Mouse (Mus musculus): ENCODE data around the gene Secisbp2.
"Not testable (repeated sequence)": the region's sequence is repeated elsewhere in the genome, so short reads cannot be mapped to it uniquely, and the experiment has no call there.

Gene Secisbp2

DNA sequence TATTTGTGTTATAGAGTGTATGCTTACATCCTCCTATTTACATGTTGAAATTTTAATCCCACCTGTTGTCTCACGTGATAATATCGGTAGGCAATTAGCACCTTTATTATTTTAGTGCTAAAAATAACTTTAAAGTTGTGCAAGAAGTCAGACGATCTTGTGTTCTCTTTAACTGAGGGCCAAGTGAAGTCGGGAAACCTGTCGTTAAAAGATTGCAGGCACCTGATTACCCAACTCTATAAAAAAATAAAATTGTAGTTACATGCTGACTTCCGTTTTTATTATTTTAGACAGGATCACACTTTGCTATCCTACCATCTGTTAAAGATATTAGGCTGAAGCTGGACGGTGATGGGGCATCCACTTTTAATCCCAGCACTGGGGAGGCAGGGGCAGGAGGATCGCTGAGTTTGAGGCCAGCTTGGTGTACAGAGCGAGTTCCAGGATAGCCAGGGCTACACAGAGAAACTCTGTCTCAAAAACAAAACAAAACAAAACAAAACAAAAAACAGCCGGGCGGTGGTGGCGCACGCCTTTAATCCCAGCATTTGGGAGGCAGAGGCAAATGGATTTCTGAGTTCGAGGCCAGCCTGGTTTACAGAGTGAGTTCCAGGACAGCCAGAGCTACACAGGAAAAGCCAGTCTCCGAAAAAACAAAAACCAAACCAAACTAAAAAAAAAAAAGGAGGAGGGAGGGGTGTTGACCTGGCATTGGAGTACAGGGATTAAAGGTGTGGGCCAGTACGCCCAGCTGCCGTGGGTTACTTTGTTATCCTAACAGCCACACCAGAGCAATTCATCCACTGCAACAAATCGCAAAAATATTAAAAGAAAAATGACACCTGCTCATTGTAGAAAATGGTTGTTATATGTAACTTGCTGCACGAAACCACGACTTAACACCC, 7.3 kb upstream of the Secisbp2 start:
- DNase-seq (ENCODE audit: low spot score in 2 of 2) = no peak

DNA sequence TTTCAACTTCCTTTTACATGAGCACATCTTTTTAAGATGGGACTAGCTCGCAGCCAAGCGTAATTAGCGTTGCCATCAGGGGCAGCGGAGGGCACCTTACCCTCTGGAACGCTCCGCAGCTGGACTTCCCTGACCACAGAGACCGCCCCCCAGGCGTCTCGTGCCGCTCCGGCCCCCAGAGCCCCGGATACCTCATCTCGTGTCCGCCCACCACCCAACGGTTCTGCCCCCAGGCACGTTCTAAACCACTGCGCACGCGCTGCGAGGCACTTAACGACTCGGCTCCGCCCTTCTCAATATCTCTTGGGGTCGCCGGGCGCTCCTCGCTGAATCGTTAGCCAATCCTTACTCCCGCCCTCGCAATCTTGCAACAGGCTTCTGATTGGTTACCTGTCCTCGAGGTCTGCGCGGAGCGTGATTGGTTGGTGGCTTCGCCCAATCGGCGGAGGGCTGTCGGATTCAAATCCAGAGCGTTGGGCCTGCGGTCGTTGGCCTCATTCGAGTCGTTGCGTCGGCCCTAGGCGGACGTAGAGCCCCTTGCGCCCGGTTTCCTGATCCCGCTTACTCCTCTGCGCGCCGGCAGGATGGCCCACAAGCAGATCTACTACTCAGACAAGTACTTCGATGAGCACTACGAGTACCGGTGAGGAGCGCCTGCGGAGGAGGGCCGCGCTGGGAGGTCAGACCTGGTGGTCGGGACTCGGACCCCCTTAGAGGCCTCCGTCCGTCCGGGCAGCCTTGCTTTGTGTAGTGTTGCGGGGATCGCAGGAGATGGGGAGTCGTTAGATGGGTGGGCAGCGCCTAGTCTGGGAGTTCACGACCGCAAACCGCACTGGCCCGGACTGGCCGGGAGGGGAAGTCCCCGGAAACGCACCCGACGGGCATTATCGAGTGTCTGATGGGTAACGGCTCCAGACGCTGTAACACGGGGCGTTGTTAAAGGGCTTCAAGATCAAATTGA, 6.4 kb upstream of the Secisbp2 start, which contains the start of gene Cks2:
TSS of gene Cks2 (plus strand) at position 404 of the 961 bp plus-strand sequence.
- peak; percentile 87 to 95 for DNase-seq (ENCODE audit: low spot score in 2 of 2)

DNA sequence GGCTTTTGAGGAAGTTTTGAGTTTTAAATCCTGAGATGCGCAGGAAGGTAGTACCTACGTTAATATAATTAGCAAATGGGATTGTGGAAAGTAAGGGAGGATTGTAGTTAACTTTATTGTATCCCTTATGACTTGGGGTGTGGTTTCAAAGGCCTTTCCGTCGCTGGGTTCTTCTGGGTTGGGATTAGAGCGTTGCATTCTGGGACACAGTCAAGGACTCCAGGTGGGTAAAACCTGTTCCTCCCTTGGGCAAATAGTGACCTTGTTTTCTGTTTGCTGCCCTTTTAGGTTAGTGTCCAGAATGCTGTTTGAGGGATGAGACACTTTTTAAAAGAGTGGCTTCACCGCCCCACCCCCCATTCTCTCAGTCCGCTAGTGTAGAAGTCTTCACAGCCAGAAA, 5.6 kb upstream of the Secisbp2 start:
- DNase-seq (ENCODE audit: low spot score in 2 of 2) = no peak

DNA sequence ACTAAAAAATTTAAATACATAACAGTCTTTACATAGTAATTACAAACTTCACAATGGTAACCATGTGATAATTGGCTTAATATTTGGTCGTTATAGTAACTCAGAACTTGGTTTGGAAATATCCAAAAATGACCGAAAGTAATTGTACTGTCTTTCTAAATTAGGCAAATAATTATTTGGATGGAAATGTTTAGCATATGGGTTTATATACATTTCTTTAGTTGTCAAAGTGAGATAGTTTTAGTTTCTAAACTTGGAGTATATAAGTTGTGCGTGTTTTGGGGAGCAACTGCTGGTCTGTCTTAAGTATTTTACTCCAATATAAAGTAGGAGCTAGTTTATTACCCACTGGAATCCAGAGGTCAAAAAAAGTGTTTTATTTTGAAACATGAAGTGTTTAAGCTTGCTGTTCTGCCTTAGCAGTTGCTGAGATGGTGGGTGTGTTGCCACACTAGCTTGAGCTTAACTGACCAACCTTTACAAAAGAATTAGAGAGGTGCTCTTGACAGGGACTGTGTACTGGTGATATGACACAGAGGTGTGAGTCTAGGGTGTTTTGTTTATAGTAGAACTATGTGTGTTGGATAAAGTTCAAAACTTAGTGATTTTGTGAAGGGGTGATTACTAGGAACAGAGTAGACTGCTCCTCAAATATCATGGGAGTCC, 5.0 kb upstream of the Secisbp2 start:
- no peak for DNase-seq (ENCODE audit: low spot score in 2 of 2)

DNA sequence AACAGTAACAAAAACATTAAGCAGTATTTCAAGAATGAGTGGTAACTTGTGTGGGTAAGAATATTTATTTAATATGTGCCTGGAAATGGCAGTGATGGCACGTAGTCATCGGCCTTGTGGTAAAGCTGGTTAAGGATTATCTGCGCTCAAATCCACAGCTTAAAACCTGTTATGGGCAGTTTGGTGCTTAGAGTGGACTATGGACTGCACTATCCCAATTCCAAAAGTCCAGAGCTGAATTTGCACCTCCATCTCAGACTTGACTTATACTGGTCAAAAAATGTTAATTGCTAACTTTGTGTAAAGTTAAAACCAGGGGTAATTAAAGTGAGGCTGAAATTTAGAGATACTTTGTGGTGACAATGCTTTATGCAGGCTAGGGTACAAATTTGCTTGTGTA, 3.7 kb upstream of the Secisbp2 start:
- no peak for DNase-seq (ENCODE audit: low spot score in 2 of 2)

DNA sequence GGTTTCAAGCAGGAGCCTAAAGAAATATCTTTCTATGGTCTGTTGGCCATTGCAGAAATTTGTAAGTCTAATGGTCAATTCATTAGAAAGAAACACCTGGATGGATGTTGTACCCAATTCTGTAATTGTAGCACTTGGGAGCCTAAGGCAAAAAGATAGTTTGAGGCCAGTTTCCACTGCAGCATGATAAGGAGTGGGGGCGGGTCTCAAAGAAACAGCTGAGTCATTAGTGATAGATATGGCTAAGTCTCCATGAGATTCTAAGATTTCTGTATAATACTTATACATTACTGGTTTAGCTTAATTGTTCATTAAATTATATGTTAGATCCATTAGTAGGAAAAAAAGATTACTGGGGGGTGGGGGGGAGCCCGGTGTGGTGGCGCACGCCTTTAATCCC, 3.3 kb upstream of the Secisbp2 start:
- no peak for DNase-seq (ENCODE audit: low spot score in 2 of 2)

DNA sequence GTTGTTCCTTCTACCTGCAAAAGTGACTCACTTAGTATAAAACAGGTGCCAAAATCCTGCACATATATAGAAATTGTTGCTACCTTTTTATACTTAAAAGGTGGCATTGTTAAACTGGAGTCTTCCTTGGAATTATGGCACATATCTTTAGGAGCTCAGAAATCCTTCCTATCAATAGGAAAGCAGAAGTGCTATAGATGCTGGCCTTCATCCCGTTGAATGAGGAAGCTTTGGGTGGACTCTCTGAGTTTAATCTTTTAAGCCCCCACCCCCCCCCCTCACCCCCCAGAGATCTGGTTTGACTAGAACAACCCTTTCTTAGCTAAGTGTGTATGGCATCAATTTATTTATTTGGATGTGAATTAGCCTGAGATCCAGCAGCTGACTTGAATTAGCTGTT, 1.8 kb upstream of the Secisbp2 start:
- DNase-seq (ENCODE audit: low spot score in 2 of 2) = no peak

DNA sequence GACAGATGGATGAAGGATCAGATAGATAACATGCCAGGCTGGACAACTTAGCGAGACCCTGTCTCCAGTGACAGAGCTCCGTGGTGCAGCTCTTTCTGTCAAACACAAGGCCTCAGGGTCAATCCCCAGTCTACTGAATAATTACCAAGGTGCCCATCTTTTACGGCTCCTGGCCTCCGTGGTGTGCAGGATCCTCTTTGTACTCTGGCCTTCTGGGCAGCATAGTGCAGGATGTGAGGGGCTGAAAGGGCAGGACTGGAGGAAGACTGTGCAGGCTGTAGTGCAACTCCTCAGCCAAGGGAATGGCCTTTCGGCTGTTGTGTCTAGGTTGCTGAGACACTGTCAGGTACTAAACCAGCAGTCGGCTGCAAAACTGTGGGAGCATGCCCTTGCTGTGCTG, 1.7 kb downstream of the Secisbp2 start:
- DNase-seq (ENCODE audit: low spot score in 2 of 2) = no peak

DNA sequence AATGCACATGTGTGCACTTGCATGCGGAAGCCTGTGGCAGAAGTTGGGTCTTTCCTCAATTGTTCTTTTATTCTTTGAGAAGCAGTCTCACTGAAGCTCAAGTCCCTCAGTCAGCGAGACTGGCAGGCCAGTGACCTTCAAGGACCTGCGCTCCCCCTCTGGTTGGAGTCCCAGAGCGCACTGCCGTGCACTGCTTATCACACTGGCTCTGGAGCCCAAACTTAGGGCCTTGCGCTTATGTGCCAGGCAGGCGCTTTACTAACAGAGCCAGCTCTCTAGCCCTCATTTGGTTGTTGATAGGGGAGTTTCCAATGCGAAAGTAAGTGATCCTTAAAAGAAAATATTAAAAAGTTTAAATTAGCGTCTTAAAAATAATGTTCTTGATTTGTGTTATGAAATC, 2.5 kb downstream of the Secisbp2 start:
- DNase-seq (ENCODE audit: low spot score in 2 of 2) = no peak

DNA sequence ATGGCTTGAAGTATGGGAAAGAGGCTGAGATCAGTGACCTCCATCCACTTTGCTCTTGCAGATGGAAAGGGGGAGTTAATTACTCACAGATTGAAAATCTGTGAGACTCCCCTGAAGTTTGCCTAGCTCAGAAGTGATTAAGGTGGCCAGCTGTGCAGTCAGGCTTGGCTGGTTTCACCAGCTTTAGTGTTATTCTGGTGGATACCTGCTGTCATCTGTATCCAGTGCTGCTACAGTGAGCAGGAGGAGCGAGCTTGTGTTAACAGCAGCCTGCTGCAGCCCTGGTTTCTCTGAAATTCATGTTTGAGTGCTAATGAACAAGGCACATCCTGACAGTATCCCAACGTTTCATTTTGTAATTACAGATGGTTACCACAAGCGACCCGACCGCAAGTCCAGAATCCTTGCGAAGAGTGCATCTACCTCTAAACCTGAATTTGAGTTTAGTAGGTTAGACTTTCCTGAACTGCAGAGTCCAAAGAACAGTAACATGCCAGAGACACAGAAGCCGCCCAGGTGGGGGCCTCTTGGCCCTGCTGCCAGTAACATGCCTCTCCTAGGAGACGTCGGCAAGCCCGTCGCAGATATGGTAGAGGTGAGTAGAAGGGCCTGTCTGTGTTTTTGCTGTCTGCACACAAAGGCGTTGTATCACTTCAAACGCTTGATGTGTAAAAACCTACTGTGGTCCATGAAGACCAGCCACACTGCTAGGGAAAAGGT, 5.2 kb downstream of the Secisbp2 start:
- DNase-seq (ENCODE audit: low spot score in 2 of 2) = no peak

DNA sequence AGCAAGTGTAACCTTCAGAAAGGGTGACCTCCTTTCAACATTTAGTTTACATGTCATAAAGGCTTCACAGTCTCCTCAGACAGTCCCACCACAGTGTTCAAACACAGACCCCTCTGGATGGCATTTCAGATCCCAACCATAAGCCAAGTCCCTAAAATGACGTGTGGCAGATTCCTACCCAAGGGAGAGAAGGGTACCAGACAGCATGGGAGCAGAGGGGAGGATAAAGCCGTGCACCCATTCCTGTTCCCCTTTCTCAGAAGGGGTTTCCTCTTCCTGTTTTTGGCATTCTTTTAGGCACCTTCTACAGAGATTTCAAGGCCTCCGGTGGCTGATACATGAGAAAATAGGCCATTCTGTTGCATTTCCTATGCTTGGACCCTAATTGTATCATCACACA, 6.6 kb downstream of the Secisbp2 start:
- DNase-seq (ENCODE audit: low spot score in 2 of 2) = no peak

DNA sequence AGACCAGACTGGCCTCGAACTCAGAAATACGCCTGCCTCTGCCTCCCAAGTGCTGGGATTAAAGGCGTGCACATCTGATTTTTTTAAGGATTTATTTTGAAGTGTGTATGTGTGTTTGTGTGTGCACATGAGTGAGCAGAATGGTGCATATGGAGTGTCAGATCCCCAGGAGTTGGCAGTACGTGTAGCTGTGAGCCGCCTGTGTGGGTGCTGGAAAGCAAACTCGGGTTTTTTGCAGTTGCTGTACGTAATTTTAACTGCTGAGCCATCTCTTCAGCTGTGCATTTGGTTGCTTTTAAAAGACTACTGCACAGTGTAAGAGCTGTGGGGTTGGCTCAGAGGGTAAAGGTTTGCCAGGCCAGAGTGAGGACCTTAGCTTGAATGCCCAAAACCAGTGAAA, 8.1 kb downstream of the Secisbp2 start:
- DNase-seq (ENCODE audit: low spot score in 2 of 2) = no peak

DNA sequence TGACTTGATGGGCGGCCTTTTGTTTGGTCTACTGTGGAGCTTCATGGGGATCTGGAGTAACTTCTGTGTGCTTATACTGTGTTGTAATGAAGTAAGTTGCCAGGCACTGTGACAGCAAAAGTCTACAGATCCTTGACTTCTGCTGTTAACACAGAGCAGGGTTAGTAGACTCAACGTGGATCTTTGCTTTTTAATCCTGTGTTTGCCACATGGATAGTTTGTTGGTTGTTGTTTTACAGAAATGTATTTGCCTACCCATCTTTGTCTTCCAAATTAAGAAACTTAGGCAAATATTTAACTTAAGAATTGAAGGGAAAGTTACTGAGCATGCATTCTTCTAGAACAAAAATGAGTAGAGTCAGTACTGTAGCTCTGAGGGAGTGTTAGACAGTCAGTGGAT, 12.1 kb downstream of the Secisbp2 start:
- no peak for DNase-seq (ENCODE audit: low spot score in 2 of 2)

DNA sequence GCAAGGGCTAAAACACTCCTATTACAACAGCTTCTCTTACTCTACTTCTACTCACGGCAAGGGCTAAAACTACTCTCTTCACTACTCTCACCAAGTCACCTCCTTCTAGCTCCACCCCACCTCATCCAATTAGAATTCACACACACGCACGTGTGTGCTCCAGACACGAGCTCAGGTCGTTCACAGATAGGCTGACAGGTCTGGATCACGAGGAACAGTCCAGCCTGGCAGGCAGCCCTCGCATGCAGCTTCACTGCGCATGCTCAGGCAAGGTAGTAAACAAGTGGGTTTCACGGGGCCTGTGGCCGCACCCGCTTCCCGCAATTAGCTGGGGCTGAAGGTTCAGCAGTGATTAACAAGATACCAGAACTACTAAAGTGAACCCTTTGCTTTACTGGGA, 16.7 kb downstream of the Secisbp2 start:
- DNase-seq (ENCODE audit: low spot score in 2 of 2) = not testable (repeated sequence)

DNA sequence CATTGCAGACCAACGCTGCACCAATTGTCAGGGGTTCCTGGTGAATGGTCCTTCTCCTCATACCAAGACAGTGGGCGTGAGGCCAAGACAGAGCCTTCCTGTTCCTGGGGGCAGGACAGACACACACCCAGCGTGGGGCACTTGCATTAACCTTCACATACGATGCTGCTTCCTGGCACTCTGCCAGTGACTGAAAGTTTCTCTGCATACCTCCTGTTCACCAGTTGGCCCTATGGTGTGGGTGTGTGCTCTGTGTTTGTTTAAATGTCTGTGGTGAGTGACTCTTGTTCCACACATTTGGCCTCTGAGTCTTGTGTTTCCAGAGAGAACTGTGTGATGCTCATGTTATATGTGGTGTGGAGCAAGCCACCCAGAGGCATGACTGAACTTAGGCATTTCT, 25.1 kb downstream of the Secisbp2 start:
- no peak for DNase-seq (ENCODE audit: low spot score in 2 of 2)

DNA sequence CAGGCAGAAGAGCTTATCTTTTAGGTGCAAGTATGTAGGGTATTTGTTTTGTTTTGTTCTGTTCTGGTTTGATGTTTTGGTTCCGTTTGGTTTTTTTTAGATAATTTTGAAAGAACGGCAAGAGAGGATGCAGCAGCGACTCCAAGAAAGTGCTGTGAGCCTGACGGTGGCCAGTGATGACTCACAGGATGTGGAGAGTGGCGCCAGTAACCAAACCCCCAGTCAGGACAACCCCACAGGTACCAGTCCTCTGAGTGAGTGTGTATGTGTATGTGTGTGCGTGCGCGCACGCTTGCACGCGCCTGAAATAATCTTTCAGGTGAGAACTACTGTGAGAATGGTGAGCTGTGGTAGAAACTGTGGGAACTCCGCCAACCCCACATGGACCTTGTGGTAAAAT, 25.5 kb downstream of the Secisbp2 start:
- DNase-seq (ENCODE audit: low spot score in 2 of 2) = no peak

DNA sequence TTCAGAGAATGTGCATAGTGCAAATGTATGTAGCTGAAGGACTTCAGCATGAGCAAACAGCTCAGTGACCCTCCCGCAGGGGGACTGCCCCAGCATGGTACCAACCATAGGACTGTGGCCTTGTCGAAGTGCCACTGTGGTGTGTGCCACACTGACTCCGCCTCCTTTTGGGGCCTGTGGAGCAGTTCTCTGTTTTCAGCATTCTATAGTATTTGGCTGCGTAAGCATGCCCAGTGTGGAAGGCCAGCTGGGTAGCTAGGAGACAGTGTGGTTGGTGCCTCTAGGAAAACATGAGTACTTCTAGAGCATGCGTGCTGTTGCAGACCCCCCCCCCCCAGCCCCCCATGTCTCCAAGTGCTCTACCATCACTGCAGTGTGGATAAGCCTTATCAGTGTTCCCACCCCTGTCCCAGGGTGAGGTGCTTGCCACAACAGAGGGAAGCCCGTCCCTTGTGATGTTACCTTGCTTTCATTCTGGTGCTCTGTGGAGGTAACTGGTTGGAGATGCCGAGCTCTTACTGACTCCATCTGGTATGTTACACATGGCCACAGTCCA, 26.2 kb downstream of the Secisbp2 start:
- DNase-seq (ENCODE audit: low spot score in 2 of 2) = no peak

DNA sequence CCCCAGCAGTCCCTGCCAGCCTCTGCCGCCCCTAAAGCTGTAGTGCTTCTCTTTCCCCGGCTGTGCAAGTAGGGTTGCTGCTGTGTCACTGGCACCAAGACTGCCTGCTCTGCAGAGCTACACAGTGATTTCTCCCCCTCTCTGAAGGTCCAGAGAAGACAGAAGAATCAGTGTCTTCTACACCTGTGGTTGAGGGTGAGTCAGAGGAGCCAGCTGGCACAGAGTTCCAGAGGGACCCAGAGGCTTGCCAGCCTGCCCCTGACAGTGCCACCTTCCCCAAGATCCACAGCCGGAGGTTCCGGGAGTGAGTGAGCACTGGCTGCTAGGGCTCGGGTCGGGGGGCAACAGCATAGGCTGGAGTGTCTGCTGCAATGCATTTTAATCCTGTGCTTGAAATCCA, 27.2 kb downstream of the Secisbp2 start:
- DNase-seq (ENCODE audit: low spot score in 2 of 2) = no peak

DNA sequence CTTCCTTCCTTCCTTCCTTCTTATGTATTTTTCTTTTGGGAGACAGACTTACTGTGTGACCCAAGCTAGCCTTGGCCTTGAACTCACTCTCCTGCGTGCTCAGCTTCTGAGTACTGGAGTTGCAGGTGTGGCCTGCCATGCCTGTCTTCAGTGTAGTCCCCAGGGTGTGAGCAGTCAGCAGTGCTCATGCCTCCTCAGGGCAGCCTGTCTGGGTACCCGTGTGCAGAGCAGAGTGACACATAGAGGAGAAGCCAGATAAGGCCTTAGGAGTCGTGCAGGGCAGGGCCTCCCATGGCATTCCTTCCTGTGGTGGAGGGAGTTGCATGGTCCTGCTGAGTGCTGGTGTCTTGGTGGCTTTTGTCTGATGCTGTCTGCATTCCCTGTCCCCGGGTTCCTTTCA, 27.8 kb downstream of the Secisbp2 start:
- DNase-seq (ENCODE audit: low spot score in 2 of 2) = no peak

DNA sequence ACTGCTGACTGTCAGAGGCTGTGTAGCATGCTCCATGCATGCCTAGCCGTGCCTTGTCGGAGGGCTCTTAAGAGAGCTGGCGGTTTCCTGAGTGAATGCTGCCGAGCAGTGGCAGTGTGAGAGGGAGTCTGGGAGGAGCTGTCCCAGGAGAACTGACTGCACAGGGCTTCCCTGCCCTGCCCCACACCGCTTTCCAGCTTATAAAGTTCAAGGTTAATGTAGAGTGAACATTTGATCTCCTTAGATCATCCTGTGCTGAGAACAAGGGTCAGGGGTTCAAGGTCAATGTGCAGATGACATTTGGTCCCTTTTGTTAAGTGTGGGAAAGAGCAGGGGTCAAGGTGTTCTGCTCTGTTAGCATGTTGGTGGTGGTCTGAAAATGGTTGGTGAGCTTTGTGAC, 29.6 kb downstream of the Secisbp2 start:
- no peak for DNase-seq (ENCODE audit: low spot score in 2 of 2)

DNA sequence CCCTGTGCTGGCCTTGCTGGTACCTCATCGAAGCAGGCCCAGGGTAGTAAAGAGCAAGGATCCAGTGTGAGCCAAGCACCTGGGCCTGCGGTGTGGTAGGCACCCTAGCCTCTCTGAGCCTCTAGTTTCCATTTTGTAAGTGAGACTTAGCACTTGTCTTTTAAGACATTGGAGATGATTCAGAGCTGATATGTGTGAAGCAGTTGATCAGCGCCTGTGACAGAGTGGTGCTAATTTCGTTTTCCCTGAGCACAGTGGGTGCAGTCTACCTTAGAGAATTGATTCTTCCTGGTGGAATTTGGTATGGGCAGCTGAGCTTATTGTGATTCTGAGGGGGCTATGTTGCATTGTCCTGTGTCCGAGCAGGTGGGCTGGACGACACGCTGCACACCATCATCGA, 30.1 kb downstream of the Secisbp2 start:
- DNase-seq (ENCODE audit: low spot score in 2 of 2) = no peak

Data from cerebellum, postnatal 4 days (tissue).